In the genomic region with DNA sequence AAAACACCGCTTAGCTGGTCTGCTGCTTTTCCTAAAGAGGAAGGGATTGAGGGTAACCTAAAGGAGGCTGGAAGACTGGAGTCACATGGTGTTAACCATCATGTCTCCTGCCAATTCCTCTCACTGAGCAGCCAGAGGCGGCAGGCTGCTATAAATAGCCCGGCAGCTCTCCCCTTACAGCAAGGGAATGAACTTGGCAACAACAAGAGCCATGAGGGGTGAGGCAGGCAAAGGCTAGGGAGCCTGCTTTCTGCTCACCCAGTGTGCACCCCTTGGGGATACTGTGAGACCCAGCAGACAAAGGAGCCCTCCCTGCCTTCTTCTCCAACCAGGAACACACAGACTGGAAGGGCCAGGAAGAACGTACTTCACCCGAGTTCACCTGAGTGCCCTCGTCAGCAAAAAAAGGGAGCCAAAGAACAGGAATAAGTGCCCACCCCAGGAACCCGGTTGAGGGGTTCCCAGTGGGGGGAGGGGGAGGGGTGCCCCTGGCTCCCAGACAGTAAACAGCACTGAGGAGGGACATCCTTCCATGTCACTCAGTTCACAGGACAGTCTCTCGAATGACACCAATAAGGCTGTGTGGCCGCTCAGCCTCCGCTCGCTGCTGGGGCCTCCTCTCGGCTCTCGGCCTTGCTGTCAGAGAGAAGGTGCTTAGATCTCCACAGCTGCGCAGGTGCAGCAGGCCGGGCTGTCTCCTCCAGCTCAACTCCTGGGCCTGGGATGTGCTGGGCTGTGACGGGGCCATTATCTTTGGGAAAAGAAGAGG, we compare ENCODE assay signal across 9 mouse cellular contexts. TPM values are rescaled to one million over a fixed set of nuclear protein-coding genes. Genes with fewer than 3 reads are reported as not detected.
DNase-seq lines count a peak whose midpoint lies in the region; ATAC-seq and TF ChIP-seq lines count a peak whose summit lies in the region.
"Had no signal": no experiment of that assay in that cellular context is flagged by ENCODE, and none has a peak within 500 bp of the region (broad histone marks: within the 10 kb centered on the region; RNA-seq: fewer than 3 reads in every experiment).

No protein-coding gene starts in this region.

- TF ChIP-seq POLR2A in kidney, adult 2 months (IDR thresholded peaks at IDR 0.05; ENCODE audit: low read depth, low read length): no peak

- H3K4me3 ChIP-seq in kidney, adult 2 months (ENCODE audit: insufficient read depth, low read depth, low read length): no peak overlapping the region
- H3K4me3 ChIP-seq in midbrain, embryonic 15.5 days: no peak overlapping the region

- H3K4me2 ChIP-seq in midbrain, embryonic 15.5 days: no peak overlapping the region

- H3K27me3 ChIP-seq in kidney, adult 2 months (replicated peaks; ENCODE audit: control insufficient read depth, insufficient read depth, low read length): no peaks in the 10 kb centered on the region
- no peaks in the 10 kb centered on the region for H3K27me3 ChIP-seq in midbrain, embryonic 15.5 days (replicated peaks)

- no peaks in the 10 kb centered on the region; the same call in 1 of the 2 replicates for H3K4me1 ChIP-seq in kidney, adult 2 months (ENCODE audit: control insufficient read depth, insufficient read depth, low read length)
- H3K4me1 ChIP-seq in midbrain, embryonic 15.5 days: peaks cover 12% of the 10 kb centered on the region; the same call in 1 of the 2 replicates

- H3K36me3 ChIP-seq in kidney, adult 2 months (ENCODE audit: control insufficient read depth, insufficient read depth, low read length): no peaks in the 10 kb centered on the region
- no peaks in the 10 kb centered on the region for H3K36me3 ChIP-seq in midbrain, embryonic 15.5 days (replicated peaks)

- intact Hi-C loops in left cerebral cortex, postnatal 36 days (cut with DNase I): no loop called here

- WGBS in kidney, adult 2 months: 60% methylated on average over 16 of the region's 16 CpGs
- 59% methylated on average over 16 of the region's 16 CpGs for WGBS in midbrain, embryonic 15.5 days

- no peak overlapping the region for H3K9ac ChIP-seq in midbrain, embryonic 15.5 days

- no peaks in the 10 kb centered on the region for H3K9me3 ChIP-seq in midbrain, embryonic 15.5 days

- DNase-seq in adrenal gland, postnatal 36 days: peak; percentile 29 to 46
- DNase-seq in adrenal gland, adult 18-20 months (ENCODE audit: low spot score in 2 of 2): no peak
- peak; percentile 33 for DNase-seq in cerebellum, adult 11 months
- peak; percentile 82 for DNase-seq in gastrocnemius, postnatal 25 days
- peak; percentile 55 for DNase-seq in kidney, adult 2 months
- DNase-seq in left cerebral cortex, postnatal 36 days (ENCODE audit: low spot score in 2 of 2): no peak
- DNase-seq in spleen, postnatal 36 days (ENCODE audit: low spot score in 2 of 2): no peak

- no peak for TF ChIP-seq CTCF in kidney, adult 2 months (conservative IDR thresholded peaks at IDR 0.05; ENCODE audit: insufficient read depth, insufficient read length, low read depth, low read length)

- ATAC-seq in midbrain, embryonic 15.5 days (replicated peaks): peak; percentile 69

- H3K27ac ChIP-seq in kidney, adult 2 months (ENCODE audit: insufficient read depth, low read depth, low read length): no peak overlapping the region
- H3K27ac ChIP-seq in midbrain, embryonic 15.5 days: no peak overlapping the region
- H3K27ac ChIP-seq: macrophage had no signal

RNA-seq across cellular contexts. Expression of gene Fam189a2, which starts 57.8 kb away (rescaled TPM):
- total RNA-seq in adrenal gland, postnatal 36 days (2021): 1 to 10 TPM; 6.8 to 8.2 TPM
- total RNA-seq in adrenal gland, adult 18-20 months (2021): 1 to 10 TPM; 7.4 to 9.5 TPM
- 10 to 100 TPM; 22.5 to 31.0 TPM for total RNA-seq in gastrocnemius, postnatal 25 days (2021)
- 7.7 and 9.0 TPM in 2 replicates for polyA plus RNA-seq in kidney, adult 2 months (2012; rRNA removed)
- 1.8 and 2.3 TPM in 2 replicates for polyA plus RNA-seq in midbrain, embryonic 15.5 days (2015; fragmentation: Nextera tagmentation; extraction: Ambion mirVana)
- total RNA-seq in left cerebral cortex, postnatal 36 days (2021): 10 to 100 TPM; 10.4 to 10.5 TPM
- polyA plus RNA-seq: macrophage had no signal

Comparison
In these comparisons a context has a peak if more than half of its experiments do, and no peak if none do; other contexts are left out.
1. DNase-seq: peak in adrenal gland, postnatal 36 days (2 of 2), cerebellum, adult 11 months (single experiment), gastrocnemius, postnatal 25 days (single experiment) and kidney, adult 2 months (single experiment); none in adrenal gland, adult 18-20 months (0 of 2), left cerebral cortex, postnatal 36 days (0 of 2) and spleen, postnatal 36 days (0 of 2).